In the genomic region with DNA sequence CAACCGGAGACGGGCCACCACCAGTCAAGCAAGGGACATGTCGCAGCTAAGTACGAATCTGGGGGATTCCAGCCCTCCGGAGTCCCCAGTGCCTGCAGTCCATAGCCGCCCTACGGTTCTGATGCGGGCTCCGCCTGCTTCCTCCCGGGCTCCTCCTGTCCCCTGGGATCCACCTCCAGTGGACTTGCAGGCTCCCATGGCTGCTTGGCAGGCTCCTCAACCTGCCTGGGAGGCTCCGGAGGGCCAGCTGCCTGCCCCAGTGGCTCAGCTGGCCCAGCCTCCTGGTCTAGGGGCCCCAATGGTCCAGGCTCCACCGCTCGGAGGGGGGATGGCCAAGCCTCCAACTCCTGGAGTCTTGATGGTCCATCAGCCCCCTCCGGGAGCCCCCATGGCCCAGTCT, we compare ENCODE assay signal across 9 mouse cellular contexts. TPM values are rescaled to one million over a fixed set of nuclear protein-coding genes. Genes with fewer than 3 reads are reported as not detected.
DNase-seq lines count a peak whose midpoint lies in the region; ATAC-seq and TF ChIP-seq lines count a peak whose summit lies in the region.
"Had no signal": no experiment of that assay in that cellular context is flagged by ENCODE, and none has a peak within 500 bp of the region (broad histone marks: within the 10 kb centered on the region; RNA-seq: fewer than 3 reads in every experiment).

No protein-coding gene starts in this region.

- no peak for TF ChIP-seq POLR2A in ES-Bruce4 (IDR thresholded peaks at IDR 0.05; ENCODE audit: insufficient read depth, low read length)

- peak overlapping the region; percentile 59 for H3K4me2 ChIP-seq in forebrain, embryonic 16.5 days (ENCODE audit: low read length)
- 0 out of 2 replicates have a peak overlapping the region, but pooled peaks have one; percentile 3 for H3K4me2 ChIP-seq in liver, embryonic 16.5 days (ENCODE audit: low read depth, low read length)

- TF ChIP-seq CTCF in ES-Bruce4 (IDR thresholded peaks at IDR 0.05; ENCODE audit: low read depth, low read length) = no peak

- peaks cover 35% of the 10 kb centered on the region for H3K9me3 ChIP-seq in heart, embryonic 10.5 days
- no peaks in the 10 kb centered on the region for H3K9me3 ChIP-seq in ES-Bruce4 (replicated peaks; ENCODE audit: control insufficient read depth, insufficient read depth, low read length, poor library complexity, severe bottlenecking)
- H3K9me3 ChIP-seq in forebrain, embryonic 16.5 days (ENCODE audit: control insufficient read depth, low read length) = peaks cover 6% of the 10 kb centered on the region; the same call in 1 of the 2 replicates
- no peaks in the 10 kb centered on the region for H3K9me3 ChIP-seq in liver, embryonic 16.5 days (replicated peaks; ENCODE audit: control insufficient read depth, low read length)

- DNase-seq in heart, embryonic 10.5 days (ENCODE audit: low spot score) = no peak
- no peak for DNase-seq in heart, adult 8-10 months (ENCODE audit: low spot score)
- DNase-seq in spleen, postnatal 36 days (ENCODE audit: low spot score in 2 of 2) = no peak
- DNase-seq in ovary, postnatal 10 days (ENCODE audit: low spot score) = no peak

- H3K27me3 ChIP-seq in heart, embryonic 10.5 days (ENCODE audit: insufficient read depth, poor library complexity, severe bottlenecking) = no peaks in the 10 kb centered on the region
- H3K27me3 ChIP-seq in ES-Bruce4 (ENCODE audit: control insufficient read depth, insufficient read depth, low read length, poor library complexity, severe bottlenecking) = 0 out of 2 replicates have a peak, but pooled peaks cover 3% of the 10 kb centered on the region
- H3K27me3 ChIP-seq in forebrain, embryonic 16.5 days (replicated peaks; ENCODE audit: control insufficient read depth, insufficient read depth, low read length) = no peaks in the 10 kb centered on the region
- 0 out of 2 replicates have a peak, but pooled peaks cover 3% of the 10 kb centered on the region for H3K27me3 ChIP-seq in liver, embryonic 16.5 days (ENCODE audit: control insufficient read depth, insufficient read depth, low read depth, low read length)

- H3K9ac ChIP-seq in ES-Bruce4 (ENCODE audit: low read depth, poor library complexity, severe bottlenecking) = peak overlapping the region; percentile 19
- H3K9ac ChIP-seq in forebrain, embryonic 16.5 days (replicated peaks; ENCODE audit: low read depth, low read length) = peak overlapping the region; percentile 63
- H3K9ac ChIP-seq in liver, embryonic 16.5 days (ENCODE audit: low read depth, low read length) = no peak overlapping the region

- H3K27ac ChIP-seq in heart, embryonic 10.5 days = peak overlapping the region; percentile 18; the same call in 1 of the 2 replicates
- H3K27ac ChIP-seq in ES-Bruce4 (ENCODE audit: insufficient read depth, low read length) = no peak overlapping the region
- H3K27ac ChIP-seq in forebrain, embryonic 16.5 days (ENCODE audit: low read length) = peak overlapping the region; percentile 67
- no peak overlapping the region for H3K27ac ChIP-seq in liver, embryonic 16.5 days (ENCODE audit: low read length)

- H3K36me3 ChIP-seq in heart, embryonic 10.5 days = no peaks in the 10 kb centered on the region
- no peaks in the 10 kb centered on the region for H3K36me3 ChIP-seq in ES-Bruce4 (ENCODE audit: control insufficient read depth, insufficient read depth, low read length, poor library complexity, severe bottlenecking)
- H3K36me3 ChIP-seq in forebrain, embryonic 16.5 days (ENCODE audit: control insufficient read depth, insufficient read depth) = no peaks in the 10 kb centered on the region
- H3K36me3 ChIP-seq in liver, embryonic 16.5 days (ENCODE audit: control insufficient read depth, insufficient read depth) = no peaks in the 10 kb centered on the region

- no peak for TF ChIP-seq EP300 in ES-Bruce4 (IDR thresholded peaks at IDR 0.05; ENCODE audit: insufficient read depth, low read depth, low read length)

- WGBS in heart, embryonic 10.5 days = 29% methylated on average over 14 of the region's 14 CpGs
- 36% methylated on average over 14 of the region's 14 CpGs for WGBS in forebrain, embryonic 16.5 days
- 37% methylated on average over 14 of the region's 14 CpGs for WGBS in liver, embryonic 16.5 days (ENCODE audit: insufficient replicate concordance)

- H3K4me3 ChIP-seq in heart, embryonic 10.5 days = peak overlapping the region; percentile 63
- H3K4me3 ChIP-seq in ES-Bruce4 (ENCODE audit: low read depth, low read length) = peak overlapping the region; percentile 62
- H3K4me3 ChIP-seq in forebrain, embryonic 16.5 days (replicated peaks; ENCODE audit: low read length) = peak overlapping the region; percentile 55
- H3K4me3 ChIP-seq in liver, embryonic 16.5 days (ENCODE audit: low read depth, low read length) = no peak overlapping the region

- peak; percentile 58 for ATAC-seq in forebrain, embryonic 16.5 days
- ATAC-seq in liver, embryonic 16.5 days (ENCODE audit: low read depth) = no peak
- ATAC-seq in cerebellum, adult (ENCODE audit: insufficient number of reproducible peaks, low FRiP score, low TSS enrichment) = no peak

- 0 out of 2 replicates have a peak, but pooled peaks cover 4% of the 10 kb centered on the region for H3K4me1 ChIP-seq in heart, embryonic 10.5 days
- no peaks in the 10 kb centered on the region for H3K4me1 ChIP-seq in ES-Bruce4 (ENCODE audit: control insufficient read depth, insufficient read depth, low read length)
- H3K4me1 ChIP-seq in forebrain, embryonic 16.5 days (replicated peaks; ENCODE audit: control insufficient read depth, insufficient read depth, low read length) = 0 out of 2 replicates have a peak, but pooled peaks cover 2% of the 10 kb centered on the region
- H3K4me1 ChIP-seq in liver, embryonic 16.5 days (ENCODE audit: control insufficient read depth, low read depth, low read length) = no peaks in the 10 kb centered on the region

RNA-seq across cellular contexts. Expression of gene Magel2, which starts 0.5 kb away (rescaled TPM):
- 1.5 and 4.2 TPM in 2 replicates for polyA plus RNA-seq in heart, embryonic 10.5 days (2016; fragmentation: Nextera tagmentation; extraction: Ambion mirVana)
- not detected for total RNA-seq in heart, adult 8-10 months (2022)
- polyA plus RNA-seq in ES-Bruce4 (2011; ENCODE audit: insufficient read depth, insufficient read length, low read depth, missing spikeins) = 0.62 and 0.94 TPM in 2 replicates
- 5.1 and 14.1 TPM in 2 replicates for polyA plus RNA-seq in forebrain, embryonic 16.5 days (2015; fragmentation: Nextera tagmentation; extraction: Ambion mirVana)
- 0.06 and 0.12 TPM in 2 replicates for polyA plus RNA-seq in liver, embryonic 16.5 days (2015; fragmentation: Nextera tagmentation; extraction: Ambion mirVana)
- total RNA-seq: hematopoietic stem cell, adult 5-6 weeks had no signal

RNA-seq across cellular contexts. Expression of gene Ndn, which starts 30.9 kb away (rescaled TPM):
- 92.0 and 113 TPM in 2 replicates for polyA plus RNA-seq in heart, embryonic 10.5 days (2016; fragmentation: Nextera tagmentation; extraction: Ambion mirVana)
- 1 to 10 TPM; 3.1 to 5.2 (median 3.9) TPM for total RNA-seq in heart, adult 8-10 months (2022)
- 2.7 and 3.6 TPM in 2 replicates for polyA plus RNA-seq in ES-Bruce4 (2011; ENCODE audit: insufficient read depth, insufficient read length, low read depth, missing spikeins)
- polyA plus RNA-seq in forebrain, embryonic 16.5 days (2015; fragmentation: Nextera tagmentation; extraction: Ambion mirVana) = 349 and 529 TPM in 2 replicates
- polyA plus RNA-seq in liver, embryonic 16.5 days (2015; fragmentation: Nextera tagmentation; extraction: Ambion mirVana) = 3.9 and 5.1 TPM in 2 replicates

RNA-seq across cellular contexts. Expression of gene Mkrn3, which starts 42.6 kb away (rescaled TPM):
- polyA plus RNA-seq in heart, embryonic 10.5 days (2016; fragmentation: Nextera tagmentation; extraction: Ambion mirVana) = 3.3 and 5.5 TPM in 2 replicates
- under 1 TPM; 0.19 to 0.50 (median 0.36) TPM for total RNA-seq in heart, adult 8-10 months (2022)
- 3.7 and 3.8 TPM in 2 replicates for polyA plus RNA-seq in ES-Bruce4 (2011; ENCODE audit: insufficient read depth, insufficient read length, low read depth, missing spikeins)
- 23.4 and 26.4 TPM in 2 replicates for polyA plus RNA-seq in forebrain, embryonic 16.5 days (2015; fragmentation: Nextera tagmentation; extraction: Ambion mirVana)
- 0.22 and 0.28 TPM in 2 replicates for polyA plus RNA-seq in liver, embryonic 16.5 days (2015; fragmentation: Nextera tagmentation; extraction: Ambion mirVana)

Comparison
In these comparisons a context has a peak if more than half of its experiments do, and no peak if none do; other contexts are left out.
1. H3K27ac ChIP-seq: peak in heart, embryonic 10.5 days (single experiment) and forebrain, embryonic 16.5 days (single experiment); none in ES-Bruce4 (single experiment) and liver, embryonic 16.5 days (single experiment).
2. RNA of gene Ndn, which starts 30.9 kb away (polyA plus RNA-seq): 349 to 529 TPM in forebrain, embryonic 16.5 days and 92.0 to 113 TPM in heart, embryonic 10.5 days; 3.9 to 5.1 TPM in liver, embryonic 16.5 days and 2.7 to 3.6 TPM in ES-Bruce4; every median in the first group is over 10 times any median in the second.